Mouse (Mus musculus): ENCODE results near the gene Mtf1. TPM values are rescaled to one million over a fixed set of nuclear protein-coding genes. Genes with fewer than 3 reads are reported as not detected.

The Mtf1 gene
- polyA plus RNA-seq, 1 experiment from 2014 or later, result 15.9 TPM

DNA sequence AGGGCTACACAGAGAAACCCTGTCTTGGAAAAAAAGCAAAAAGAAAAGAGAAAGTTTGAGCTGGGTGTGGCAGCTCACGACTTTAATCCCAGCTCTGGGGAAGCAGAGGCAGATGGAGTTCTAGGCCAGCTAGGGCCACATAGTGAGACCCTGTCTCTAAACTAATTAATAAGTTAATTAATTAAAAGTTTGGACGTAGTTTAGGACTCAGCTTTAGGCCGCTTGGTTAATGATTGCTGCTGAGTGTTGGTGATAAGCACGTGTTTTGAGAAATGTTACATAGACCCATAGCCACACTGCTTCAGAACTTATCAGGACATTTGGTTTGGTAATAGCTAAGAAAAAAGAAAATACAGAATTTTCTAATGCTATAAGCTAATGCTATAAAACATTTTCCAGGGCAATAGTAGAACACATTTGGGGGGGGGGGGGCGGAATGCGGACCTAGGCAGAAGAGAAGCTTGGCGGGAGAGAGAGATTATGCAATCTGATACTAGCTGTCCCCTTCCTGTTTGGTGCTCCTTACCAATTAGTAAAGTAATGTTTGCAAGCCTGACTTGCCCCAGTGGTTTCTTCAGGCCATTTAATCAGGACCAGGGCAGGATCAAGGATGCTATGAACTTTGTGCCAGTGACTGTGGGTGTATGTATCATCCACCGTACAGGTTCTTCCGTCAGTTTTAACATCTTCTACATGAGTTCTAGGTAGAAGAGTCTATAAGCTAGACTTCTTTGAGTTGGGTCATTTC lies 7.4 kb downstream of the Mtf1 start:
- H3K4me3 ChIP-seq, result no peak overlapping the region
- peaks cover 85% of the 10 kb centered on the region for H3K36me3 ChIP-seq (replicated peaks)
- H3K9me3 ChIP-seq, result no peaks in the 10 kb centered on the region
- H3K27ac ChIP-seq (replicated peaks), result no peak overlapping the region
- peaks cover 6% of the 10 kb centered on the region; the same call in 1 of the 2 replicates for H3K4me1 ChIP-seq
- DNase-seq (ENCODE audit: low spot score), result no peak
- no peaks in the 10 kb centered on the region for H3K27me3 ChIP-seq (replicated peaks; ENCODE audit: low read depth, poor library complexity, severe bottlenecking)
- 85% methylated on average over 9 of the region's 9 CpGs for WGBS

- no peak overlapping the region for H3K4me3 ChIP-seq
- H3K9me3 ChIP-seq, result no peaks in the 10 kb centered on the region
- H3K27ac ChIP-seq (replicated peaks), result no peak overlapping the region
- DNase-seq (ENCODE audit: low spot score), result no peak
- H3K27me3 ChIP-seq (replicated peaks; ENCODE audit: low read depth, poor library complexity, severe bottlenecking), result no peaks in the 10 kb centered on the region
- peaks cover 6% of the 10 kb centered on the region; the same call in 1 of the 2 replicates for H3K4me1 ChIP-seq
- WGBS, result 92% methylated on average over 7 of the region's 7 CpGs
- peaks cover 81% of the 10 kb centered on the region for H3K36me3 ChIP-seq (replicated peaks)
Measured at GRCm38 (mm10) chr4:124810056-124810455, 8.2 kb downstream of the Mtf1 start.

DNA sequence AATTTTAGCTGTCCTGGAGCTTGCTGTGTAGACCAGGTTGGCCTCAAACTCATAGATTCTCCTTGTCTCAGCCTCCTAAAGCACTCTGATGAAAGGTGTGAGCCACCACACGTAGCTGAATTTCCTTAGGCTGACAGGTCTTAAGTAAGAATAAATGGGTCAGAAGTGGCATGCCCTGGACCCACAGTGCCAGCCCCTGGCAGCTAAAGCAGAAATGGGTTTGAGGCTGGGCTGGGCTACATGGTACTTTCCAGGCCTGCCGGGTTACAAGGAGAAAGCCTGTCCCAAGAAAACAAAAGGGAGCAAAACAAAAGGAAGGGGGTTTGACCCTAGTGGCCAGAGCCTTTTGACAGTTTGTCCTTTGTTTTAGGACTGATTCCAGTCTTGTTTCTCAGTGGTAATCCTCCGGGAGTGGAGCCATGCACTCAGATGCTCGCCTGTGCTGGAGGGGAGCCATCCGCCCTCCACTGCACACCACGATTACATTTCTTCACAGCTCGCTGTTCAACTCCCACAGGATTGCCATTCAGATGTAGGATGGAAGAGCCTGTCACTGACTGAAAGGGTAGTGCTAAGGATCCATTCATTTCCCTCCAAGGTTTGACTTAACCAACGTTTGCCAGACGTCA lies 9.6 kb downstream of the Mtf1 start:
- Histone ChIP-seq H3K4me1 (peaks cover 6% of the 10 kb centered on the region; the same call in 1 of the 2 replicates), H3K27me3 (replicated peaks; ENCODE audit: low read depth, poor library complexity, severe bottlenecking) (no peaks in the 10 kb centered on the region), H3K4me3 (no peak overlapping the region), H3K27ac (replicated peaks) (no peak overlapping the region), H3K9me3 (no peaks in the 10 kb centered on the region), H3K36me3 (replicated peaks) (peaks cover 78% of the 10 kb centered on the region)
- 43% methylated on average over 9 of the region's 9 CpGs for WGBS
- no peak for DNase-seq (ENCODE audit: low spot score)

- H3K9me3 ChIP-seq, result no peaks in the 10 kb centered on the region
- peaks cover 56% of the 10 kb centered on the region for H3K36me3 ChIP-seq (replicated peaks)
- DNase-seq (ENCODE audit: low spot score), result no peak
- 96% methylated on average over 11 of the region's 11 CpGs for WGBS
- no peak overlapping the region for H3K4me3 ChIP-seq
- no peaks in the 10 kb centered on the region for H3K27me3 ChIP-seq (replicated peaks; ENCODE audit: low read depth, poor library complexity, severe bottlenecking)
- H3K4me1 ChIP-seq, result peaks cover 13% of the 10 kb centered on the region
- no peak overlapping the region for H3K27ac ChIP-seq (replicated peaks)
Measured at GRCm38 (mm10) chr4:124815901-124816300, 14.0 kb downstream of the Mtf1 start.

GRCm38 (mm10) chr4:124817803-124818202 lies 15.9 kb downstream of the Mtf1 start:
- peak; percentile 39 for DNase-seq (ENCODE audit: low spot score)
- no peaks in the 10 kb centered on the region for H3K27me3 ChIP-seq (replicated peaks; ENCODE audit: low read depth, poor library complexity, severe bottlenecking)
- peaks cover 59% of the 10 kb centered on the region for H3K36me3 ChIP-seq (replicated peaks)
- H3K4me1 ChIP-seq, result peaks cover 10% of the 10 kb centered on the region
- no peak overlapping the region for H3K27ac ChIP-seq (replicated peaks)
- H3K4me3 ChIP-seq, result no peak overlapping the region
- WGBS, result 22% methylated on average over 6 of the region's 6 CpGs
- H3K9me3 ChIP-seq, result no peaks in the 10 kb centered on the region

GRCm38 (mm10) chr4:124818832-124819231 lies 16.9 kb downstream of the Mtf1 start:
- WGBS, result 91% methylated on average over 4 of the region's 4 CpGs
- Histone ChIP-seq H3K9me3 (no peaks in the 10 kb centered on the region), H3K27me3 (replicated peaks; ENCODE audit: low read depth, poor library complexity, severe bottlenecking) (no peaks in the 10 kb centered on the region), H3K4me3 (no peak overlapping the region), H3K27ac (replicated peaks) (no peak overlapping the region), H3K4me1 (peaks cover 10% of the 10 kb centered on the region), H3K36me3 (replicated peaks) (peaks cover 59% of the 10 kb centered on the region)
- no peak for DNase-seq (ENCODE audit: low spot score)

GRCm38 (mm10) chr4:124824967-124825366 lies 23.1 kb downstream of the Mtf1 start:
- H3K4me1 ChIP-seq, result no peaks in the 10 kb centered on the region
- H3K9me3 ChIP-seq, result no peaks in the 10 kb centered on the region
- peaks cover 92% of the 10 kb centered on the region for H3K36me3 ChIP-seq (replicated peaks)
- no peak overlapping the region for H3K4me3 ChIP-seq
- DNase-seq (ENCODE audit: low spot score), result no peak
- H3K27ac ChIP-seq (replicated peaks), result no peak overlapping the region
- no peaks in the 10 kb centered on the region for H3K27me3 ChIP-seq (replicated peaks; ENCODE audit: low read depth, poor library complexity, severe bottlenecking)
- 91% methylated on average over 6 of the region's 6 CpGs for WGBS

DNA sequence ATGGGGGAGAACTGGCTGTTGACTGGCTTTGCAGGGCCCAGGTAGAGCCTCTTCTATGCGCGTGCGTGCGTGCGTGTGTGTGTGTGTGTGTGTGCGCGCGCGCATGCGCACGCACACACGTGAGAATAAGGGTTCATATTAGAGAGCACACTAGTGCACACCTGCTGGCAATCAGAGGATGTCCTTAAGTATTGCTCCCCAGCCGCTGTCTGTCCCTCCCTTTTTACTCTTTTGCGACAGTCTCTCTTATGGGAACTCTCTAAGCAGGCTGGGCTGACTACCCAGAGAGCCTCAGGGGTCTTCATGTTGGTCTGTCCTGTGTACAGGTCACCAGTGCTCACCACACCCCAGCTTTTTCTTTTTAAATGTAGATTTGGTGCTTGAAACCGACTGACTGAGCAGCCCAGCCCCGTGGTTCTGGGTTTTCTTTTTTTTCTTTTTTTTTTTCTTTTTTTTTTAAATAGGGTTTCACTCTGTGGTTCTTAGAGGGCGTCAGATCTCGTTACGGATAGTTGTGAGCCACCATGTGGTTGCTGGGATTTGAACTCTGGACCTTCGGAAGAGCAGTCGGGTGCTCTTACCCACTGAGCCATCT lies 23.6 kb downstream of the Mtf1 start:
- WGBS, result 95% methylated on average over 21 of the region's 21 CpGs
- no peaks in the 10 kb centered on the region for H3K27me3 ChIP-seq (replicated peaks; ENCODE audit: low read depth, poor library complexity, severe bottlenecking)
- peaks cover 92% of the 10 kb centered on the region for H3K36me3 ChIP-seq (replicated peaks)
- no peaks in the 10 kb centered on the region for H3K4me1 ChIP-seq
- H3K27ac ChIP-seq (replicated peaks), result no peak overlapping the region
- no peak overlapping the region for H3K4me3 ChIP-seq
- DNase-seq (ENCODE audit: low spot score), result no peak
- H3K9me3 ChIP-seq, result no peaks in the 10 kb centered on the region

- no peaks in the 10 kb centered on the region for H3K27me3 ChIP-seq (replicated peaks; ENCODE audit: low read depth, poor library complexity, severe bottlenecking)
- 85% methylated on average over 5 of the region's 5 CpGs for WGBS
- H3K4me1 ChIP-seq, result no peaks in the 10 kb centered on the region
- DNase-seq (ENCODE audit: low spot score), result no peak
- no peaks in the 10 kb centered on the region for H3K9me3 ChIP-seq
- no peak overlapping the region for H3K27ac ChIP-seq (replicated peaks)
- H3K4me3 ChIP-seq, result no peak overlapping the region
- peaks cover 86% of the 10 kb centered on the region for H3K36me3 ChIP-seq (replicated peaks)
Measured at GRCm38 (mm10) chr4:124829671-124830070, 27.8 kb downstream of the Mtf1 start.

- Histone ChIP-seq H3K4me3 (no peak overlapping the region), H3K36me3 (replicated peaks) (peaks cover 83% of the 10 kb centered on the region), H3K9me3 (no peaks in the 10 kb centered on the region), H3K4me1 (no peaks in the 10 kb centered on the region), H3K27ac (replicated peaks) (no peak overlapping the region), H3K27me3 (replicated peaks; ENCODE audit: low read depth, poor library complexity, severe bottlenecking) (no peaks in the 10 kb centered on the region)
- 94% methylated on average over 10 of the region's 10 CpGs for WGBS
- no peak for DNase-seq (ENCODE audit: low spot score)
Measured at GRCm38 (mm10) chr4:124832796-124833195, 30.9 kb downstream of the Mtf1 start.

DNA sequence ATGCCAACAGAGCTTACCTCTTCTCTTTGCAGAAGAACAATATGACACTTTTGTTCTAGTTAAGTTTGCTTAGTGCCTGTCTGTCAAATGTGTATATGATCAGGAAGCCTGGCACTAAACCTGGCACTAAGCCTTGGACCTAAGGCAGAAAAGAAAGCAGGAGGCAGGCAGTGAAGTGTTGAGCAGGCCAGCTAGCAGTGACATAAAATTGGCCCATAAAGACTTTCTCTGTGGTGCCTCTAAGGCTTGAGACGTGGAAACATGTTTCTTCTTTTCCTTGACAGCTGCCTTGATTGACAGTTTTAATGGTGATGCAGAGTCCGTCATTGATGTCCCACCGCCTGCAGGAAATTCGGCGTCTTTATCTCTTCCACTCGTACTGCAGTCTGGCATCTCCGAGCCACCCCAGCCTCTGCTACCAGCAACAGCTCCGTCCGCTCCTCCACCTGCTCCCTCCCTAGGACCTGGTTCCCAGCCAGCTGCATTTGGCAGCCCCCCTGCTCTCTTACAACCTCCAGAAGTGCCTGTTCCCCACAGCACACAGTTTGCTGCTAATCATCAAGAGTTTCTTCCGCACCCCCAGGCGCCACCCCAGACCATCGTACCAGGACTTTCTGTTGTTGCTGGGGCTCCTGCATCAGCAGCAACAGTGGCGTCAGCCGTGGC lies 36.3 kb downstream of the Mtf1 start:
- peaks cover 91% of the 10 kb centered on the region for H3K36me3 ChIP-seq (replicated peaks)
- H3K4me3 ChIP-seq, result no peak overlapping the region
- 0 out of 2 replicates have a peak, but pooled peaks cover 3% of the 10 kb centered on the region for H3K9me3 ChIP-seq
- no peak for DNase-seq (ENCODE audit: low spot score)
- H3K27ac ChIP-seq (replicated peaks), result no peak overlapping the region
- 89% methylated on average over 14 of the region's 14 CpGs for WGBS
- no peaks in the 10 kb centered on the region for H3K4me1 ChIP-seq
- no peaks in the 10 kb centered on the region for H3K27me3 ChIP-seq (replicated peaks; ENCODE audit: low read depth, poor library complexity, severe bottlenecking)

DNA sequence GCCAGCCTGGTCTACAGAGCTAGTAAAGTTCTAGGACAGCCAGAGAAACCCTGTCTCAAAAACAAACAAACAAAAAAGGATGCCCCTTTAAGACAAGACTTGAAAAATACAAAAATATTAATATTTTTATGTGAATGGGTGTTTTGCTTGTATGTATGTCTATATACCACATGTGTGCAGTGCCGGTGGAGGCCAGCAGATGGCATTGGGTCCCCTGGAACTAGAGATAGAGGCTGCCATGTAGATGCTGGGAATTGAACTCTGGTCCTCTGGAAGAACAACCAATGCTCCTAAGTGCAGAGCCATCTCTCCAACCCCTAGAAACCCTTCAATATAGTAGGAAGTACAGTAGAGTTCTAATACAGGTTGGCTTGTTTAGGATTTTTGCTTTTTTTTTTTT lies 39.1 kb downstream of the Mtf1 start:
- 94% methylated on average over 1 of the region's 1 CpGs for WGBS
- Histone ChIP-seq H3K27me3 (replicated peaks; ENCODE audit: low read depth, poor library complexity, severe bottlenecking) (no peaks in the 10 kb centered on the region), H3K36me3 (replicated peaks) (peaks cover 89% of the 10 kb centered on the region), H3K9me3 (0 out of 2 replicates have a peak, but pooled peaks cover 3% of the 10 kb centered on the region), H3K27ac (replicated peaks) (no peak overlapping the region), H3K4me1 (0 out of 2 replicates have a peak, but pooled peaks cover 4% of the 10 kb centered on the region), H3K4me3 (no peak overlapping the region)
- DNase-seq (ENCODE audit: low spot score), result no peak
